Mouse (Mus musculus) E14TG2a.4 (cell line): ENCODE measurements at regions not wholly inside any gene's neighbourhood (a gene's known extent, or its start where the extent isn't known, plus 50 kb on each side); places are given as distances from the start of the nearest gene placed in this dataset.

Source experiments
- H3K27me3 ChIP-seq: 2 replicates; pipeline ENCODE4 v1.6.1; 2014; ENCODE audit warnings: low read length, control low read depth; ENCODE audit not compliant: insufficient read depth
- H3K36me3 ChIP-seq: 2 replicates; pipeline ENCODE4 v1.6.1; 2014; ENCODE audit warnings: low read length, control low read depth; ENCODE audit not compliant: insufficient read depth
- H3K4me1 ChIP-seq: replicated peaks from 2 replicates; pipeline ENCODE4 v1.6.1; 2014; ENCODE audit warnings: low read depth, low read length, control low read depth
- H3K4me3 ChIP-seq: replicated peaks from 2 replicates; pipeline ENCODE4 v1.5.1; 2014; ENCODE audit warnings: mild to moderate bottlenecking, low read length
- H3K9me3 ChIP-seq: 2 replicates; pipeline ENCODE4 v1.6.1; 2014; ENCODE audit warnings: low read length, control low read depth
- CTCF ChIP-seq: conservative IDR thresholded peaks from 2 replicates; pipeline ENCODE4 v1.5.1; 2014; ENCODE audit warnings: low read length
- NANOG ChIP-seq: IDR thresholded peaks from 2 replicates; pipeline ENCODE4 v1.6.1; 2014; ENCODE audit warnings: borderline replicate concordance, low read length, mixed read lengths
- POU5F1 ChIP-seq: IDR thresholded peaks from 2 replicates; pipeline ENCODE4 v1.6.1; 2014; ENCODE audit warnings: low read length, borderline replicate concordance

GRCm38 (mm10) chr16:95867516-95867915 is 123.2 kb downstream of the Psmg1 start:
- Histone ChIP-seq H3K4me1 (peaks cover 8% of the 10 kb centered on the region), H3K4me3 (no peak overlapping the region), H3K27me3 (no peaks in the 10 kb centered on the region), H3K36me3 (no peaks in the 10 kb centered on the region), H3K9me3 (no peaks in the 10 kb centered on the region)
- TF ChIP-seq CTCF (no peak), NANOG (no peak), POU5F1 (no peak)

GRCm38 (mm10) chr16:95866866-95867420 is 123.8 kb downstream of the Psmg1 start:
- Histone ChIP-seq H3K4me3 (no peak overlapping the region), H3K27me3 (no peaks in the 10 kb centered on the region), H3K4me1 (peaks cover 8% of the 10 kb centered on the region), H3K9me3 (no peaks in the 10 kb centered on the region), H3K36me3 (no peaks in the 10 kb centered on the region)
- TF ChIP-seq CTCF (no peak), POU5F1 (no peak), NANOG (no peak)

- H3K27me3 ChIP-seq: no peaks in the 10 kb centered on the region
- peaks cover 8% of the 10 kb centered on the region for H3K4me1 ChIP-seq
- H3K36me3 ChIP-seq: no peaks in the 10 kb centered on the region
- TF ChIP-seq POU5F1 (no peak), NANOG (no peak), CTCF (no peak)
- no peaks in the 10 kb centered on the region for H3K9me3 ChIP-seq
- H3K4me3 ChIP-seq: no peak overlapping the region
Observed at GRCm38 (mm10) chr16:95865603-95866002, 125.2 kb downstream of the Psmg1 start.

- Histone ChIP-seq H3K9me3 (no peaks in the 10 kb centered on the region), H3K4me3 (no peak overlapping the region), H3K4me1 (no peaks in the 10 kb centered on the region), H3K27me3 (no peaks in the 10 kb centered on the region), H3K36me3 (no peaks in the 10 kb centered on the region)
- no peak for TF ChIP-seq CTCF
- TF ChIP-seq NANOG: no peak
- TF ChIP-seq POU5F1: no peak
Observed at GRCm38 (mm10) chr16:95864646-95865045, 126.1 kb downstream of the Psmg1 start.

GRCm38 (mm10) chr16:95864106-95864505 is 126.7 kb downstream of the Psmg1 start:
- TF ChIP-seq NANOG (no peak), POU5F1 (no peak), CTCF (no peak)
- Histone ChIP-seq H3K4me1 (no peaks in the 10 kb centered on the region), H3K4me3 (no peak overlapping the region), H3K27me3 (no peaks in the 10 kb centered on the region), H3K9me3 (no peaks in the 10 kb centered on the region), H3K36me3 (no peaks in the 10 kb centered on the region)

GRCm38 (mm10) chr16:95863565-95863964 is 127.2 kb downstream of the Psmg1 start:
- H3K4me3 ChIP-seq: no peak overlapping the region
- H3K36me3 ChIP-seq: no peaks in the 10 kb centered on the region
- no peak for TF ChIP-seq POU5F1
- TF ChIP-seq CTCF: no peak
- TF ChIP-seq NANOG: no peak
- no peaks in the 10 kb centered on the region for H3K27me3 ChIP-seq
- H3K4me1 ChIP-seq: no peaks in the 10 kb centered on the region
- H3K9me3 ChIP-seq: no peaks in the 10 kb centered on the region

- Histone ChIP-seq H3K27me3 (no peaks in the 10 kb centered on the region), H3K9me3 (no peaks in the 10 kb centered on the region), H3K4me1 (no peaks in the 10 kb centered on the region), H3K36me3 (no peaks in the 10 kb centered on the region), H3K4me3 (no peak overlapping the region)
- TF ChIP-seq CTCF (no peak), POU5F1 (no peak), NANOG (no peak)
Observed at GRCm38 (mm10) chr16:95862621-95863020, 128.1 kb downstream of the Psmg1 start.

- TF ChIP-seq CTCF (no peak), NANOG (no peak), POU5F1 (no peak)
- Histone ChIP-seq H3K9me3 (no peaks in the 10 kb centered on the region), H3K36me3 (no peaks in the 10 kb centered on the region), H3K27me3 (no peaks in the 10 kb centered on the region), H3K4me1 (no peaks in the 10 kb centered on the region), H3K4me3 (no peak overlapping the region)
Observed at GRCm38 (mm10) chr16:95861231-95861690, 129.5 kb downstream of the Psmg1 start.

- Histone ChIP-seq H3K27me3 (no peaks in the 10 kb centered on the region), H3K4me3 (no peak overlapping the region), H3K36me3 (no peaks in the 10 kb centered on the region), H3K9me3 (no peaks in the 10 kb centered on the region), H3K4me1 (no peaks in the 10 kb centered on the region)
- TF ChIP-seq CTCF (no peak), NANOG (no peak)
Observed at GRCm38 (mm10) chr16:95860810-95861209, 129.9 kb downstream of the Psmg1 start.
